Mouse (Mus musculus): ENCODE measurements around the gene Ciart.

DNA sequence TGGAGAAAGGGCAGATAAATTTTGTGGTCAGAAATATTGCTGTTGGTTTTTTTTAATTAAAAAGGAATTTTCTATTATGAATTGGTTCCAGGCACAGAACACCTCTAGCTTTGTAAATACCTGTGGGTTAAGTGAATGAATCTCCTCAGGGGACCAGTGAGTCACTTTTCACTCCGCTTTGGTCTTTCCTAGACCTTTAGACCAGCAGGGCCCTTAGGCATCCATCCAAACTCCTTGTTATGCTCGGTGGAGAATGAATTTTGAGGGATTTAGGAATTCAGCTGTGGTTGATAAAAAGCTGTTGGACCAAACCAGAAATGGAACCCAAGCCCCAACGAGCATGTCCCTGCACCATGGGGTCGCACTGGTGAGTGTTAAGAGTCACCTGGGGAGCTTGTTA, 25.6 kb upstream of the Ciart start:
- TF ChIP-seq CTCF (IDR thresholded peaks at IDR 0.05; ENCODE audit: low read depth, low read length) (no peak), POLR2A (IDR thresholded peaks at IDR 0.05; ENCODE audit: borderline replicate concordance, low read depth, low read length) (no peak)
